Mouse (Mus musculus) MEL (cell line): ENCODE measurements around the gene Soat1. TPM values are rescaled to one million over a fixed set of nuclear protein-coding genes. Genes with fewer than 3 reads are reported as not detected.

Experiments
- DNase-seq: peaks from one replicate; pipeline ENCODE4 v3.0.0; 2011; ENCODE audit warnings: low read depth, low spot score
- H3K27ac ChIP-seq: 2 replicates; pipeline ENCODE4 v1.5.1; 2012; ENCODE audit warnings: low read depth, mild to moderate bottlenecking, control low read depth, low read length, moderate library complexity; ENCODE audit not compliant: control insufficient read depth
- H3K27me3 ChIP-seq, 2 experiments: fragments of 150-350 bp in 1 of 2; sonication (generic) in 1 of 2; 2 replicates each; pipeline ENCODE4 v1.6.1; 2012; ENCODE audit warnings: low read length in 2 of 2, mild to moderate bottlenecking in 2 of 2, improper control_type of control experiment in 1 of 2, moderate library complexity in 1 of 2; ENCODE audit not compliant: insufficient read depth in 2 of 2, control insufficient read depth in 1 of 2
- H3K36me3 ChIP-seq, 2 experiments: 2 replicates each; pipeline ENCODE4 v1.6.1; 2012 to 2014; ENCODE audit warnings: low read length in 2 of 2, improper control_type of control experiment in 1 of 2, inconsistent platforms in 1 of 2, mild to moderate bottlenecking in 1 of 2; ENCODE audit not compliant: insufficient read depth in 2 of 2, control insufficient read depth in 1 of 2
- H3K4me1 ChIP-seq, 2 experiments: fragments of 150-350 bp in 1 of 2; sonication (generic) in 1 of 2; 2 replicates each; pipeline ENCODE4 v1.6.1; 2012; ENCODE audit warnings: low read length in 2 of 2, improper control_type of control experiment in 1 of 2, mild to moderate bottlenecking in 1 of 2; ENCODE audit not compliant: insufficient read depth in 2 of 2, control insufficient read depth in 1 of 2
- H3K4me3 ChIP-seq, 2 experiments: fragments of 150-350 bp in 1 of 2; sonication (generic) in 1 of 2; 2 replicates each; pipeline ENCODE4 v1.5.1; 2012; ENCODE audit warnings: low read depth in 2 of 2, low read length in 2 of 2, mild to moderate bottlenecking in 2 of 2, moderate library complexity in 2 of 2, control low read depth in 1 of 2, improper control_type of control experiment in 1 of 2; ENCODE audit not compliant: control insufficient read depth in 1 of 2, insufficient read depth in 1 of 2
- H3K79me2 ChIP-seq: 2 replicates; pipeline ENCODE4 v1.6.1; 2012; ENCODE audit warnings: mild to moderate bottlenecking, low read length, moderate library complexity; ENCODE audit not compliant: control insufficient read depth, poor library complexity, insufficient read depth
- H3K9ac ChIP-seq: 2 replicates; pipeline ENCODE4 v1.6.1; 2012; ENCODE audit warnings: low read depth, mild to moderate bottlenecking, control low read depth, low read length, moderate library complexity; ENCODE audit not compliant: control insufficient read depth, poor library complexity, severe bottlenecking
- H3K9me3 ChIP-seq: fragments of 150-350 bp; sonication (generic); replicated peaks from 2 replicates; pipeline ENCODE4 v1.6.1; 2012; ENCODE audit warnings: mild to moderate bottlenecking, low read length, improper control_type of control experiment, moderate library complexity; ENCODE audit not compliant: insufficient read depth
- CHD2 ChIP-seq: IDR thresholded peaks from 2 replicates; pipeline ENCODE4 v1.6.1; 2011; ENCODE audit warnings: low read length, improper control_type of control experiment
- CTCF ChIP-seq, 3 experiments: IDR thresholded peaks in 2 of 3; conservative IDR thresholded peaks in 1 of 3; 2 replicates each; pipeline ENCODE4 v1.5.1; 2011 to 2012; ENCODE audit warnings: low read length in 3 of 3, low read depth in 2 of 3, mild to moderate bottlenecking in 2 of 3, improper control_type of control experiment in 1 of 3, inconsistent platforms in 1 of 3, mixed read lengths in 1 of 3, moderate library complexity in 1 of 3; ENCODE audit not compliant: control insufficient read depth in 1 of 3, insufficient read depth in 1 of 3, poor library complexity in 1 of 3, severe bottlenecking in 1 of 3
- GATA1 ChIP-seq: IDR thresholded peaks from 2 replicates; pipeline ENCODE4 v1.6.1; 2011; ENCODE audit warnings: low read depth, low read length, improper control_type of control experiment
- HCFC1 ChIP-seq: IDR thresholded peaks from 2 replicates; pipeline ENCODE4 v1.6.1; 2012; ENCODE audit warnings: low read depth, mild to moderate bottlenecking, inconsistent platforms, low read length, improper control_type of control experiment, moderate library complexity
- MAZ ChIP-seq: IDR thresholded peaks from 2 replicates; pipeline ENCODE4 v1.6.1; 2012; ENCODE audit warnings: low read depth, mild to moderate bottlenecking, inconsistent platforms, low read length, improper control_type of control experiment
- MXI1 ChIP-seq: IDR thresholded peaks from 2 replicates; pipeline ENCODE4 v1.6.1; 2011; ENCODE audit warnings: mild to moderate bottlenecking, low read depth, low read length, improper control_type of control experiment
- POLR2A ChIP-seq, 2 experiments: IDR thresholded peaks; 2 replicates each; pipeline ENCODE4 v1.6.1; 2011 to 2012; ENCODE audit warnings: low read length in 2 of 2, mild to moderate bottlenecking in 2 of 2, control low read depth in 1 of 2, improper control_type of control experiment in 1 of 2, low read depth in 1 of 2, moderate library complexity in 1 of 2; ENCODE audit not compliant: control insufficient read depth in 1 of 2, insufficient read depth in 1 of 2, poor library complexity in 1 of 2
- POLR2AphosphoS5 ChIP-seq: IDR thresholded peaks from 2 replicates; pipeline ENCODE4 v1.6.1; 2012; ENCODE audit warnings: low read depth, borderline replicate concordance, mild to moderate bottlenecking, inconsistent platforms, low read length, moderate library complexity, mixed read lengths
- RCOR1 ChIP-seq: IDR thresholded peaks from 2 replicates; pipeline ENCODE4 v1.6.1; 2012; ENCODE audit warnings: low read depth, mild to moderate bottlenecking, inconsistent platforms, low read length, improper control_type of control experiment
- SMC3 ChIP-seq: IDR thresholded peaks from 2 replicates; pipeline ENCODE4 v1.6.1; 2011; ENCODE audit warnings: low read depth, low read length, improper control_type of control experiment
- TCF12 ChIP-seq: IDR thresholded peaks from 2 replicates; pipeline ENCODE4 v1.6.1; 2014; ENCODE audit warnings: low read depth, mild to moderate bottlenecking, inconsistent platforms, low read length, improper control_type of control experiment, moderate library complexity
- UBTF ChIP-seq: IDR thresholded peaks from 2 replicates; pipeline ENCODE4 v1.6.1; 2012; ENCODE audit warnings: low read depth, mild to moderate bottlenecking, inconsistent platforms, low read length, improper control_type of control experiment, moderate library complexity, borderline replicate concordance; ENCODE audit not compliant: insufficient read depth
- USF1 ChIP-seq: IDR thresholded peaks from 2 replicates; pipeline ENCODE4 v1.6.1; 2014; ENCODE audit warnings: low read depth, mild to moderate bottlenecking, inconsistent platforms, low read length, improper control_type of control experiment, moderate library complexity
- USF2 ChIP-seq, 2 experiments: IDR thresholded peaks; 2 replicates each; pipeline ENCODE4 v1.6.1; 2011 to 2012; ENCODE audit warnings: improper control_type of control experiment in 2 of 2, low read length in 2 of 2, borderline replicate concordance in 1 of 2, inconsistent platforms in 1 of 2, low read depth in 1 of 2, mild to moderate bottlenecking in 1 of 2; ENCODE audit not compliant: insufficient read depth in 1 of 2
- ZC3H11A ChIP-seq: IDR thresholded peaks from 2 replicates; pipeline ENCODE4 v1.6.1; 2012; ENCODE audit warnings: low read depth, mild to moderate bottlenecking, inconsistent platforms, low read length, improper control_type of control experiment
- ZMIZ1 ChIP-seq: IDR thresholded peaks from 2 replicates; pipeline ENCODE4 v1.6.1; 2012; ENCODE audit warnings: low read depth, mild to moderate bottlenecking, inconsistent platforms, low read length, improper control_type of control experiment, moderate library complexity
- polyA plus RNA-seq, 2 experiments: library from polyadenylated mRNA; stranded (reverse) in 1 of 2; unstranded in 1 of 2; fragments of >175 nt in 1 of 2; fragments of >200 nt in 1 of 2; gene quantifications; 2 replicates each; pipeline versions ENCODE4 v1.2.1 to v1.2.4; 2012; ENCODE audit warnings: low replicate concordance in 2 of 2, low read depth in 1 of 2; ENCODE audit not compliant: insufficient read length in 2 of 2, insufficient read depth in 1 of 2, missing spikeins in 1 of 2
- total RNA-seq: library from RNA; depleted of rRNA; stranded (reverse); fragments of 300-350 nt; gene quantifications from 2 replicates; pipeline ENCODE4 v1.2.3, GENCODE M21; 2012

Soat1 gene
- total and polyA plus RNA-seq, 3 experiments, result 2.7 to 10.5 TPM; not detected in 1

DNA sequence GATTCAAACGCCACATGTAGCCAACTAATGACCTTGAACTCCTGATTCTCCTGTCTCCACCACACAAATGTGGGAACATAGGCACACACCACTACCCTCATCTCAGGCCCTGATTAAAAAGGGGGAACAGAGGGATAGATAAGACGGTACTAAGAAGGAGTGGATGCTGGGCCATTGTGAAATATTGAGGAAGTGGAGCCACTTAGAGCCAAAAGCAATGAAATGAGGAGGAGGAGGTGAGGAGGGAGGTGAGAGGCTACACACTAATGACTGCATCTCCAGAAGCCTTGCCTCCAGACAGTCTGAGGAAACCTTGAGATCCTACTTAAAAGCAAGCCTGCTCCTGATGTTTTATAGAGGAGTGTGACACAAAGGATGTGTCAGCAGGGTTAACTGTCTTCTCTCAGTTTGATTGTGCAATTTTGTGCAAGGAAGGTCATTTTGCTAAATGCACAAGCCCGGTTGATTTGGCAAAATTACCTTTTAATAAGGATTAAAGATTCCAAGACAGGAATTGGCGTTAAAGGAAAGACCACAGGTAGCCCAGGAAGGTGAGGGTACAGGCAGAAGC, 17.2 kb upstream of the Soat1 start (continued):
- TF ChIP-seq POLR2A (IDR thresholded peaks at IDR 0.05; ENCODE audit: control insufficient read depth in 1 of 2, insufficient read depth in 1 of 2, low read depth in 1 of 2, low read length in 2 of 2, poor library complexity in 1 of 2), result no peak
- no peak for TF ChIP-seq ZMIZ1
- TF ChIP-seq, all 39 proteins: peak for 6

DNA sequence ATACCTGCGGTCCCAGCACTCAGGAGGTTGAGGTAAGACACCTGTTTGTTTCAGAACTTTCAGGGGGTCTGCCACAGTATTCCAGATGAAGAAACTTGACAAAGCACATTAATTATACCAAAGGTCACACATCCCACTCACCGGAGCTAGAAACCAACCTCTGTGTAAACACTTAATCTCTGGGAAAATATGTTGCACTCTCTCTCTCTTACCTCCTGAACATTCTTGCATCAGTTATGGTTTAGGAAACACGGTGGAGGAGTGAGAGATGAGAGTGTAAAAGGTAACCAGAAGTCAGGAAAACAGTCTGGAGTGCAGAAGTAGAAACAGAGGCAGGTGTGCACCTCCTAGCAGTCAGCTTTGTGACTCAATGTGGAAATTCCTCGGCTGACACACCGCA, 13.9 kb upstream of the Soat1 start:
- TF ChIP-seq MXI1 (no peak), POLR2AphosphoS5 (no peak), HCFC1 (no peak), USF2 (IDR thresholded peaks at IDR 0.05; ENCODE audit: borderline replicate concordance in 1 of 2, insufficient read depth in 1 of 2, low read depth in 1 of 2, low read length in 2 of 2) (no peak), TCF12 (no peak), SMC3 (no peak), GATA1 (no peak), USF1 (no peak), MAZ (no peak)
- TF ChIP-seq, all 39 proteins: peak for 0
- no peak overlapping the region for H3K9ac ChIP-seq
- peaks cover 0 to 5% of the 10 kb centered on the region in 2 experiments; a peak in 2 of 4 replicates for H3K36me3 ChIP-seq
- H3K27ac ChIP-seq, result no peak overlapping the region
- H3K79me2 ChIP-seq, result no peaks in the 10 kb centered on the region
- H3K9me3 ChIP-seq, result no peaks in the 10 kb centered on the region
- H3K27me3 ChIP-seq, result no peaks in the 10 kb centered on the region
- DNase-seq, result no peak
- no peak overlapping the region for H3K4me3 ChIP-seq
- H3K4me1 ChIP-seq, result peaks cover 0 to 2% of the 10 kb centered on the region in 2 experiments; a peak in 1 of 4 replicates

DNA sequence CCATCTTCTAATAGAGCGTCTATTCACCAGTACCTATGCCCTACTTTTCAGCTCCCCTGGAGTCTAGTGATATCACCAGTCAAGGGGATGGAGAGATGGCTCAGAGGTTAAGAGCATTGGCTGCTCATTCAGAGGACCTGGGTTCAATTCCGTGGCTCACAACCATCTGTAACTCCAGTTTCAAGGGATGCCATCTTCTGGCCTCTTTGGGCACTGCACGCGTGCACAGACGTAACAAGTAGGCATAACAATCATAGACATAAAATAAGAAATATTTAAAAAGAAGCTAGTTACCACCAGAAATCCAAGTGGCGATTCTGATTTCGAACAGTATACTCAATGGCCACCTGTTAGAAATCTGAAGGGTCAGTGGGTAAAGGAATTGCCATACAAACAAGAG, 13.4 kb upstream of the Soat1 start:
- no peak for DNase-seq
- H3K36me3 ChIP-seq, result peaks cover 0 to 5% of the 10 kb centered on the region in 2 experiments; a peak in 2 of 4 replicates
- H3K9me3 ChIP-seq, result no peaks in the 10 kb centered on the region
- H3K79me2 ChIP-seq, result no peaks in the 10 kb centered on the region
- TF ChIP-seq RCOR1 (no peak), CTCF (IDR thresholded peaks at IDR 0.05 in 2 of 3, conservative IDR thresholded peaks at IDR 0.05 in 1 of 3; ENCODE audit: control insufficient read depth in 1 of 3, insufficient read depth in 1 of 3, low read depth in 2 of 3, low read length in 3 of 3, poor library complexity in 1 of 3, severe bottlenecking in 1 of 3) (peak; percentile 22 to 44 (median 28); a peak in 5 of 6 replicates), UBTF (no peak), CHD2 (no peak), SMC3 (peak; percentile 56), ZC3H11A (peak; percentile 12; the same call in 1 of the 2 replicates)
- no peak overlapping the region for H3K4me3 ChIP-seq
- H3K4me1 ChIP-seq, result peaks cover 0 to 2% of the 10 kb centered on the region in 2 experiments; a peak in 1 of 4 replicates
- H3K27me3 ChIP-seq, result no peaks in the 10 kb centered on the region
- H3K27ac ChIP-seq, result no peak overlapping the region
- no peak overlapping the region for H3K9ac ChIP-seq
